Mouse (Mus musculus): ENCODE measurements around the gene Tcf12. TPM values are rescaled to one million over a fixed set of nuclear protein-coding genes. Genes with fewer than 3 reads are reported as not detected.
A peak's percentile ranks its signal among the peaks of the same experiment; 100 is the strongest.

Gene Tcf12
- polyA plus RNA-seq, 1 experiment from 2014 or later: 37.2 TPM

- H3K27me3 ChIP-seq (replicated peaks; ENCODE audit: control insufficient read depth, insufficient read depth, low read length): no peaks in the 10 kb centered on the region
- ATAC-seq (replicated peaks; ENCODE audit: low FRiP score): no peak
- H3K9ac ChIP-seq (ENCODE audit: low read depth, low read length): no peak overlapping the region
- no peaks in the 10 kb centered on the region for H3K36me3 ChIP-seq (ENCODE audit: control insufficient read depth, insufficient read depth, low read length)
- H3K27ac ChIP-seq (ENCODE audit: low read depth, low read length): no peak overlapping the region
- 73% methylated on average over 4 of the region's 4 CpGs for WGBS
- H3K4me1 ChIP-seq (replicated peaks; ENCODE audit: control insufficient read depth, insufficient read depth, low read length): no peaks in the 10 kb centered on the region
- no peaks in the 10 kb centered on the region for H3K9me3 ChIP-seq (ENCODE audit: control insufficient read depth, low read length)
- no peak overlapping the region for H3K4me3 ChIP-seq (ENCODE audit: low read depth, low read length)
- no peak overlapping the region for H3K4me2 ChIP-seq
- no peak for DNase-seq (ENCODE audit: low spot score)
Measured at GRCm38 (mm10) chr9:71812914-71813313, 298.8 kb downstream of the Tcf12 start.

GRCm38 (mm10) chr9:71812402-71812801, 299.3 kb downstream of the Tcf12 start:
- WGBS: 20% methylated on average over 4 of the region's 4 CpGs
- no peaks in the 10 kb centered on the region for H3K9me3 ChIP-seq (ENCODE audit: control insufficient read depth, low read length)
- no peak overlapping the region for H3K9ac ChIP-seq (ENCODE audit: low read depth, low read length)
- no peaks in the 10 kb centered on the region for H3K27me3 ChIP-seq (replicated peaks; ENCODE audit: control insufficient read depth, insufficient read depth, low read length)
- H3K4me1 ChIP-seq (replicated peaks; ENCODE audit: control insufficient read depth, insufficient read depth, low read length): no peaks in the 10 kb centered on the region
- no peaks in the 10 kb centered on the region for H3K36me3 ChIP-seq (ENCODE audit: control insufficient read depth, insufficient read depth, low read length)
- no peak overlapping the region for H3K4me2 ChIP-seq
- no peak for ATAC-seq (replicated peaks; ENCODE audit: low FRiP score)
- no peak overlapping the region for H3K27ac ChIP-seq (ENCODE audit: low read depth, low read length)
- DNase-seq (ENCODE audit: low spot score): no peak
- H3K4me3 ChIP-seq (ENCODE audit: low read depth, low read length): no peak overlapping the region

GRCm38 (mm10) chr9:71811404-71811803, 300.3 kb downstream of the Tcf12 start:
- H3K4me3 ChIP-seq (ENCODE audit: low read depth, low read length): no peak overlapping the region
- H3K27me3 ChIP-seq (replicated peaks; ENCODE audit: control insufficient read depth, insufficient read depth, low read length): no peaks in the 10 kb centered on the region
- H3K27ac ChIP-seq (ENCODE audit: low read depth, low read length): no peak overlapping the region
- WGBS: 66% methylated on average over 5 of the region's 5 CpGs
- no peaks in the 10 kb centered on the region for H3K4me1 ChIP-seq (replicated peaks; ENCODE audit: control insufficient read depth, insufficient read depth, low read length)
- DNase-seq (ENCODE audit: low spot score) (no peak), ATAC-seq (replicated peaks; ENCODE audit: low FRiP score) (no peak)
- H3K4me2 ChIP-seq: no peak overlapping the region
- H3K36me3 ChIP-seq (ENCODE audit: control insufficient read depth, insufficient read depth, low read length): no peaks in the 10 kb centered on the region
- no peaks in the 10 kb centered on the region for H3K9me3 ChIP-seq (ENCODE audit: control insufficient read depth, low read length)
- H3K9ac ChIP-seq (ENCODE audit: low read depth, low read length): no peak overlapping the region

DNA sequence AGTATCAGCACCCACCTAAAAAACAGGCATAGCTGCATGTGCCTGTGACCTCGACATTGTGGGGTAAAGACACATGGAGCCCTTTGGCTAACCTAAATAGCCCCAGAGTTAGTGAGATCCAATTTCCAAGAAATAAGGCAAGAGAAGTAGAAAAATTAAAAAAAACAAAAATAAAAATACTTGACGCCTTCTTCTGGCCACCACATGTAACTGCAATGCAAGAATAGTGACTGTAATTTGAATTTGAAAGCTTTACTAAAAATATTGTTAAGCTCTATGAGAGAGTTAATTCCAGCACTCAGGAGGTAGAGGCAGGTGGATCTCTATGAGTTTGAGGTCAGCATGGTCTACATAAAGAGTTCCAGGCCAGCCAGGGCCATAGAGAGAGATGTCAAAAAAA, 300.9 kb downstream of the Tcf12 start:
- Histone ChIP-seq H3K9ac (ENCODE audit: low read depth, low read length) (no peak overlapping the region), H3K9me3 (ENCODE audit: control insufficient read depth, low read length) (no peaks in the 10 kb centered on the region), H3K27me3 (replicated peaks; ENCODE audit: control insufficient read depth, insufficient read depth, low read length) (no peaks in the 10 kb centered on the region), H3K4me1 (replicated peaks; ENCODE audit: control insufficient read depth, insufficient read depth, low read length) (no peaks in the 10 kb centered on the region), H3K4me3 (ENCODE audit: low read depth, low read length) (no peak overlapping the region), H3K4me2 (no peak overlapping the region), H3K36me3 (ENCODE audit: control insufficient read depth, insufficient read depth, low read length) (no peaks in the 10 kb centered on the region), H3K27ac (ENCODE audit: low read depth, low read length) (no peak overlapping the region)
- no peak for DNase-seq (ENCODE audit: low spot score)
- no peak for ATAC-seq (replicated peaks; ENCODE audit: low FRiP score)
- 71% methylated on average over 2 of the region's 2 CpGs for WGBS

DNA sequence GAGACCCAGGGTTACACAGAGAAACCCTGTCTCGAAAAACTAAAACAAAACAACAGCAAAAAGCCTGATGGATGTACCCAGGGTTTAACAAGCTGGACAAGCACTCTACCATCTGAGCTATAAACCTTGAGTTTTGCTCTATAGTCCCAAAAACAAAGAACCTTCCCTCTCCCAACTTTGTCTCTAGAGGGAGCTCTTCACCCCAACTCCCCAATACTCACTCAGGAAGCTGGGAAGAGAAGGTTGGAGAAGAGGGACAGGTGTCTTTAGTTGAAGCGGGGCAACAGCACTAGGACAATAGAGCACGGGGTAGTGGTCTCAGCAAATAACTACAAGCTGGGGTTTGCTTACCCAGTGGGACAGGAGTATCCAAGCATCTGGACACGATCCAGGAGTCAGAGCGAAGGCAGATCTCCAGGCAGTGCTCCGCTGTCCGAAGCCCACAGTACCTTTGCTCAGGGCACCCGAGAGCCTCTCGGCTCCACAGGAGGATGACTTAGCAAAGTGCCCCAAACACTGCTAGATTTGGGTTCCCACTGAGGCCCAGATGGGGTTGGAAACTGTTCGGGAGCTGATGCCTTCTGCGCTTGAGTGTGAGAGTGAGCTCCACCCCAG, 302.9 kb downstream of the Tcf12 start:
- DNase-seq (ENCODE audit: low spot score) (no peak), ATAC-seq (replicated peaks; ENCODE audit: low FRiP score) (no peak)
- H3K36me3 ChIP-seq (ENCODE audit: control insufficient read depth, insufficient read depth, low read length): no peaks in the 10 kb centered on the region
- H3K4me1 ChIP-seq (replicated peaks; ENCODE audit: control insufficient read depth, insufficient read depth, low read length): no peaks in the 10 kb centered on the region
- no peaks in the 10 kb centered on the region for H3K27me3 ChIP-seq (replicated peaks; ENCODE audit: control insufficient read depth, insufficient read depth, low read length)
- H3K27ac ChIP-seq (ENCODE audit: low read depth, low read length): no peak overlapping the region
- WGBS: 36% methylated on average over 11 of the region's 11 CpGs
- no peak overlapping the region for H3K4me3 ChIP-seq (ENCODE audit: low read depth, low read length)
- H3K9ac ChIP-seq (ENCODE audit: low read depth, low read length): no peak overlapping the region
- H3K4me2 ChIP-seq: peak overlapping the region; percentile 33; the same call in 1 of the 2 replicates
- no peaks in the 10 kb centered on the region for H3K9me3 ChIP-seq (ENCODE audit: control insufficient read depth, low read length)

GRCm38 (mm10) chr9:71807801-71808200, 303.9 kb downstream of the Tcf12 start:
- ATAC-seq (replicated peaks; ENCODE audit: low FRiP score) (no peak), DNase-seq (ENCODE audit: low spot score) (no peak)
- Histone ChIP-seq H3K27ac (ENCODE audit: low read depth, low read length) (no peak overlapping the region), H3K9me3 (ENCODE audit: control insufficient read depth, low read length) (no peaks in the 10 kb centered on the region), H3K4me2 (no peak overlapping the region), H3K36me3 (ENCODE audit: control insufficient read depth, insufficient read depth, low read length) (no peaks in the 10 kb centered on the region), H3K27me3 (replicated peaks; ENCODE audit: control insufficient read depth, insufficient read depth, low read length) (no peaks in the 10 kb centered on the region), H3K9ac (ENCODE audit: low read depth, low read length) (no peak overlapping the region), H3K4me3 (ENCODE audit: low read depth, low read length) (no peak overlapping the region), H3K4me1 (replicated peaks; ENCODE audit: control insufficient read depth, insufficient read depth, low read length) (no peaks in the 10 kb centered on the region)
- WGBS: 46% methylated on average over 4 of the region's 4 CpGs

GRCm38 (mm10) chr9:71806422-71806805, 305.3 kb downstream of the Tcf12 start:
- H3K4me3 ChIP-seq (ENCODE audit: low read depth, low read length): no peak overlapping the region
- 2% methylated on average over 2 of the region's 2 CpGs for WGBS
- DNase-seq (ENCODE audit: low spot score): peak; percentile 51
- H3K27ac ChIP-seq (ENCODE audit: low read depth, low read length): no peak overlapping the region
- no peak overlapping the region for H3K4me2 ChIP-seq
- H3K4me1 ChIP-seq (replicated peaks; ENCODE audit: control insufficient read depth, insufficient read depth, low read length): no peaks in the 10 kb centered on the region
- ATAC-seq (replicated peaks; ENCODE audit: low FRiP score): peak; percentile 53; the same call in 1 of the 2 replicates
- no peak overlapping the region for H3K9ac ChIP-seq (ENCODE audit: low read depth, low read length)
- no peaks in the 10 kb centered on the region for H3K9me3 ChIP-seq (ENCODE audit: control insufficient read depth, low read length)
- no peaks in the 10 kb centered on the region for H3K36me3 ChIP-seq (ENCODE audit: control insufficient read depth, insufficient read depth, low read length)
- H3K27me3 ChIP-seq (replicated peaks; ENCODE audit: control insufficient read depth, insufficient read depth, low read length): no peaks in the 10 kb centered on the region

GRCm38 (mm10) chr9:71805646-71806421, 305.8 kb downstream of the Tcf12 start:
- ATAC-seq (replicated peaks; ENCODE audit: low FRiP score) (no peak), DNase-seq (ENCODE audit: low spot score) (no peak)
- Histone ChIP-seq H3K4me3 (ENCODE audit: low read depth, low read length) (no peak overlapping the region), H3K9me3 (ENCODE audit: control insufficient read depth, low read length) (no peaks in the 10 kb centered on the region), H3K9ac (ENCODE audit: low read depth, low read length) (no peak overlapping the region), H3K4me1 (replicated peaks; ENCODE audit: control insufficient read depth, insufficient read depth, low read length) (no peaks in the 10 kb centered on the region), H3K36me3 (ENCODE audit: control insufficient read depth, insufficient read depth, low read length) (no peaks in the 10 kb centered on the region), H3K4me2 (no peak overlapping the region), H3K27ac (ENCODE audit: low read depth, low read length) (no peak overlapping the region), H3K27me3 (replicated peaks; ENCODE audit: control insufficient read depth, insufficient read depth, low read length) (no peaks in the 10 kb centered on the region)
- WGBS: 54% methylated on average over 6 of the region's 6 CpGs

- 46% methylated on average over 6 of the region's 6 CpGs for WGBS
Measured at GRCm38 (mm10) chr9:71804116-71804515, 307.6 kb downstream of the Tcf12 start.

More at GRCm38 (mm10) chr9:71804116-71804515, 307.6 kb downstream of the Tcf12 start:
- Histone ChIP-seq H3K4me3 (ENCODE audit: low read depth, low read length) (no peak overlapping the region), H3K4me1 (replicated peaks; ENCODE audit: control insufficient read depth, insufficient read depth, low read length) (no peaks in the 10 kb centered on the region), H3K36me3 (ENCODE audit: control insufficient read depth, insufficient read depth, low read length) (no peaks in the 10 kb centered on the region), H3K9me3 (ENCODE audit: control insufficient read depth, low read length) (no peaks in the 10 kb centered on the region), H3K4me2 (no peak overlapping the region), H3K9ac (ENCODE audit: low read depth, low read length) (no peak overlapping the region), H3K27me3 (replicated peaks; ENCODE audit: control insufficient read depth, insufficient read depth, low read length) (no peaks in the 10 kb centered on the region), H3K27ac (ENCODE audit: low read depth, low read length) (no peak overlapping the region)
- ATAC-seq (replicated peaks; ENCODE audit: low FRiP score) (no peak), DNase-seq (ENCODE audit: low spot score) (no peak)
